20 mouse cellular contexts compared by ENCODE assay signal in genomic region chr1:86493783-86494182, GRCm38 (mm10).
"Had no signal": no experiment of that assay in that cellular context is flagged by ENCODE, and none has a peak within 500 bp of the region (broad histone marks: within the 10 kb centered on the region; RNA-seq: fewer than 3 reads in every experiment).

No protein-coding gene starts in this region.

- H3K27me3 ChIP-seq: limb, embryonic 13.5 days; liver, embryonic 13.5 days; midbrain, embryonic 12.5 days; midbrain, embryonic 15.5 days; neural tube, embryonic 12.5 days; neural tube, embryonic 15.5 days had no signal

- H3K4me3 ChIP-seq: limb, embryonic 10.5 days; limb, embryonic 13.5 days; liver, embryonic 13.5 days; midbrain, embryonic 12.5 days; midbrain, embryonic 15.5 days; neural tube, embryonic 12.5 days; neural tube, embryonic 15.5 days had no signal

- H3K9ac ChIP-seq: limb, embryonic 13.5 days; lung, embryonic 14.5 days; midbrain, embryonic 12.5 days; midbrain, embryonic 15.5 days; neural tube, embryonic 12.5 days; neural tube, embryonic 15.5 days had no signal

- ATAC-seq: lung, postnatal 0 days; midbrain, embryonic 15.5 days had no signal

- H3K27ac ChIP-seq: kidney, postnatal 0 days; limb, embryonic 10.5 days; limb, embryonic 13.5 days; macrophage; midbrain, embryonic 12.5 days; midbrain, embryonic 15.5 days; neural tube, embryonic 12.5 days; neural tube, embryonic 15.5 days had no signal

- H3K4me2 ChIP-seq: limb, embryonic 13.5 days; liver, embryonic 13.5 days; lung, embryonic 14.5 days; midbrain, embryonic 12.5 days; midbrain, embryonic 15.5 days; neural tube, embryonic 12.5 days; neural tube, embryonic 15.5 days had no signal

- DNase-seq: kidney, adult 18-20 months; kidney, adult 9 months; kidney, postnatal 36 days; liver; liver, embryonic 13.5 days; lung, embryonic 14.5 days; right cerebral cortex, adult 18-20 months; right cerebral cortex, postnatal 14 days; right cerebral cortex, postnatal 4 days; spleen, adult 18-20 months; thymus, postnatal 25 days had no signal

- H3K9me3 ChIP-seq: limb, embryonic 10.5 days; limb, embryonic 13.5 days; liver, embryonic 13.5 days; midbrain, embryonic 12.5 days; midbrain, embryonic 15.5 days; neural tube, embryonic 12.5 days; neural tube, embryonic 15.5 days had no signal

- H3K36me3 ChIP-seq: limb, embryonic 10.5 days; limb, embryonic 13.5 days; liver, embryonic 13.5 days; midbrain, embryonic 12.5 days; midbrain, embryonic 15.5 days; neural tube, embryonic 12.5 days; neural tube, embryonic 15.5 days had no signal
